Mouse (Mus musculus) liver, embryonic 11.5 days (tissue): ENCODE data around the gene Ckap5. TPM values are rescaled to one million over a fixed set of nuclear protein-coding genes. Genes with fewer than 3 reads are reported as not detected.
"Not testable (repeated sequence)": the region's sequence is repeated elsewhere in the genome, so short reads cannot be mapped to it uniquely, and the experiment has no call there.

Source experiments
- ATAC-seq: fragments of 200-750 bp; cut with Nextera tagmentation; replicated peaks from 2 replicates; pipeline ENCODE4 v1.8.0; 2017; ENCODE audit warnings: moderate number of reproducible peaks, mild to moderate bottlenecking, moderate TSS enrichment, moderate library complexity; ENCODE audit not compliant: low FRiP score
- DNase-seq: peaks from one replicate; pipeline ENCODE4 v3.0.0-alpha.2; 2017; ENCODE audit warnings: low spot score
- H3K27ac ChIP-seq: fragments of 300-500 bp; sonication (generic); 2 replicates; pipeline ENCODE4 v1.5.1; 2014; ENCODE audit warnings: mild to moderate bottlenecking, low read depth, low read length, control low read depth
- H3K27me3 ChIP-seq: fragments of 300-500 bp; sonication (generic); replicated peaks from 2 replicates; pipeline ENCODE4 v1.6.1; 2014; ENCODE audit warnings: low read length, mixed read lengths; ENCODE audit not compliant: control insufficient read depth, insufficient read depth
- H3K36me3 ChIP-seq: fragments of 300-500 bp; sonication (generic); 2 replicates; pipeline ENCODE4 v1.6.1; 2014; ENCODE audit warnings: mild to moderate bottlenecking, low read length, moderate library complexity, mixed read lengths; ENCODE audit not compliant: control insufficient read depth, insufficient read depth
- H3K4me1 ChIP-seq: fragments of 300-500 bp; sonication (generic); replicated peaks from 2 replicates; pipeline ENCODE4 v1.6.1; 2014; ENCODE audit warnings: low read length, mixed read lengths; ENCODE audit not compliant: control insufficient read depth, insufficient read depth
- H3K4me2 ChIP-seq: fragments of 300-500 bp; sonication (generic); 2 replicates; pipeline ENCODE4 v1.6.1; 2014; ENCODE audit warnings: mild to moderate bottlenecking, control low read depth, moderate library complexity
- H3K4me3 ChIP-seq: fragments of 300-500 bp; sonication (generic); 2 replicates; pipeline ENCODE4 v1.5.1; 2014; ENCODE audit warnings: low read depth, low read length, control low read depth
- H3K9ac ChIP-seq: fragments of 300-500 bp; sonication (generic); 2 replicates; pipeline ENCODE4 v1.6.1; 2014; ENCODE audit warnings: low read depth, low read length, control low read depth
- H3K9me3 ChIP-seq: fragments of 300-500 bp; sonication (generic); 2 replicates; pipeline ENCODE4 v1.6.1; 2016; ENCODE audit warnings: low read length, inconsistent platforms, mixed read lengths; ENCODE audit not compliant: control insufficient read depth
- WGBS: fragments of 180-500 bp; shearing (Covaris S2); extraction: QIAGEN DNeasy Blood & Tissue Kit; methylation state at CpG from one replicate; pipeline ENCODE4 v1.1.7; 2014; 5-methylcytosine and 5-hydroxymethylcytosine counted together
- polyA plus RNA-seq: library from polyadenylated mRNA; unstranded; fragments of >200 nt; fragmentation: Nextera tagmentation; extraction: Ambion mirVana; gene quantifications from 2 replicates; pipeline ENCODE4 v1.2.1, GENCODE M21; 2014

Gene Ckap5
- polyA plus RNA-seq, 1 experiment from 2014 or later = 49.4 TPM

- 95% methylated on average over 4 of the region's 4 CpGs for WGBS
These were observed 73.9 kb downstream of the Ckap5 start for GRCm38 (mm10) chr2:91600475-91600874.

GRCm38 (mm10) chr2:91602389-91602788, 75.8 kb downstream of the Ckap5 start:
- Histone ChIP-seq H3K27me3 (no peaks in the 10 kb centered on the region), H3K36me3 (peaks cover 49% of the 10 kb centered on the region), H3K27ac (no peak overlapping the region), H3K4me3 (no peak overlapping the region), H3K4me2 (no peak overlapping the region), H3K4me1 (no peaks in the 10 kb centered on the region), H3K9ac (no peak overlapping the region), H3K9me3 (no peaks in the 10 kb centered on the region)
- WGBS = 86% methylated on average over 4 of the region's 4 CpGs
- ATAC-seq (no peak), DNase-seq (no peak)

More at GRCm38 (mm10) chr2:91600475-91600874, 73.9 kb downstream of the Ckap5 start:
- no peaks in the 10 kb centered on the region for H3K27me3 ChIP-seq
- H3K36me3 ChIP-seq = peaks cover 54% of the 10 kb centered on the region
- ATAC-seq = no peak
- H3K4me1 ChIP-seq = no peaks in the 10 kb centered on the region
- no peaks in the 10 kb centered on the region for H3K9me3 ChIP-seq
- no peak overlapping the region for H3K9ac ChIP-seq
- DNase-seq = no peak
- H3K4me3 ChIP-seq = no peak overlapping the region
- H3K4me2 ChIP-seq = no peak overlapping the region
- no peak overlapping the region for H3K27ac ChIP-seq

- not testable (repeated sequence) for H3K4me1 ChIP-seq, H3K4me2 ChIP-seq, H3K27ac ChIP-seq, H3K27me3 ChIP-seq, H3K4me3 ChIP-seq, ATAC-seq, H3K9me3 ChIP-seq, DNase-seq, H3K9ac ChIP-seq
- peaks cover 33% of the 10 kb centered on the region for H3K36me3 ChIP-seq
These were observed 82.8 kb downstream of the Ckap5 start for GRCm38 (mm10) chr2:91609370-91609769.

GRCm38 (mm10) chr2:91622356-91622755, 95.8 kb downstream of the Ckap5 start:
- DNase-seq (no peak), ATAC-seq (no peak)
- Histone ChIP-seq H3K27me3 (no peaks in the 10 kb centered on the region), H3K9ac (no peak overlapping the region), H3K9me3 (no peaks in the 10 kb centered on the region), H3K4me2 (no peak overlapping the region), H3K4me1 (no peaks in the 10 kb centered on the region), H3K36me3 (peaks cover 39% of the 10 kb centered on the region), H3K27ac (no peak overlapping the region), H3K4me3 (no peak overlapping the region)
- 96% methylated on average over 5 of the region's 5 CpGs for WGBS

GRCm38 (mm10) chr2:91623366-91623765, 96.8 kb downstream of the Ckap5 start:
- H3K9ac ChIP-seq, H3K27ac ChIP-seq, DNase-seq, H3K4me3 ChIP-seq, H3K4me2 ChIP-seq, H3K4me1 ChIP-seq, H3K9me3 ChIP-seq, H3K27me3 ChIP-seq, ATAC-seq: not testable (repeated sequence)
- peaks cover 30% of the 10 kb centered on the region for H3K36me3 ChIP-seq
- 95% methylated on average over 7 of the region's 7 CpGs for WGBS

- Histone ChIP-seq H3K4me2 (no peak overlapping the region), H3K36me3 (peaks cover 1% of the 10 kb centered on the region; the same call in 1 of the 2 replicates), H3K9me3 (no peaks in the 10 kb centered on the region), H3K4me1 (no peaks in the 10 kb centered on the region), H3K4me3 (no peak overlapping the region), H3K9ac (no peak overlapping the region), H3K27ac (no peak overlapping the region), H3K27me3 (no peaks in the 10 kb centered on the region)
- DNase-seq (no peak), ATAC-seq (no peak)
- WGBS = 69% methylated on average over 5 of the region's 5 CpGs
These were observed 100.9 kb downstream of the Ckap5 start for GRCm38 (mm10) chr2:91627486-91627885.

GRCm38 (mm10) chr2:91628171-91628570, 101.6 kb downstream of the Ckap5 start:
- ATAC-seq (no peak), DNase-seq (no peak)
- Histone ChIP-seq H3K36me3 (no peaks in the 10 kb centered on the region), H3K9ac (no peak overlapping the region), H3K4me2 (no peak overlapping the region), H3K4me1 (no peaks in the 10 kb centered on the region), H3K27me3 (no peaks in the 10 kb centered on the region), H3K9me3 (no peaks in the 10 kb centered on the region), H3K27ac (no peak overlapping the region), H3K4me3 (no peak overlapping the region)
- WGBS = 86% methylated on average over 8 of the region's 8 CpGs

GRCm38 (mm10) chr2:91629682-91630081, 103.1 kb downstream of the Ckap5 start:
- Histone ChIP-seq H3K27ac (no peak overlapping the region), H3K4me2 (no peak overlapping the region), H3K4me3 (no peak overlapping the region), H3K9me3 (no peaks in the 10 kb centered on the region), H3K4me1 (peaks cover 4% of the 10 kb centered on the region), H3K36me3 (no peaks in the 10 kb centered on the region), H3K27me3 (no peaks in the 10 kb centered on the region), H3K9ac (no peak overlapping the region)
- 75% methylated on average over 18 of the region's 18 CpGs for WGBS
- no peak for DNase-seq
- no peak for ATAC-seq

- ATAC-seq = no peak
- H3K27ac ChIP-seq = no peak overlapping the region
- no peak overlapping the region for H3K9ac ChIP-seq
- no peaks in the 10 kb centered on the region for H3K27me3 ChIP-seq
- peaks cover 11% of the 10 kb centered on the region for H3K4me1 ChIP-seq
- no peaks in the 10 kb centered on the region for H3K9me3 ChIP-seq
- no peak overlapping the region for H3K4me3 ChIP-seq
- no peak overlapping the region for H3K4me2 ChIP-seq
- DNase-seq = no peak
- WGBS = 84% methylated on average over 12 of the region's 12 CpGs
- no peaks in the 10 kb centered on the region for H3K36me3 ChIP-seq
These were observed 103.8 kb downstream of the Ckap5 start for GRCm38 (mm10) chr2:91630384-91630783.
